Mouse (Mus musculus): ENCODE results near the gene Vmn1r82. TPM values are rescaled to one million over a fixed set of nuclear protein-coding genes. Genes with fewer than 3 reads are reported as not detected.

The Vmn1r82 gene
- total RNA-seq (2023; ENCODE audit: inconsistent age) = not detected in 4 replicates

DNA sequence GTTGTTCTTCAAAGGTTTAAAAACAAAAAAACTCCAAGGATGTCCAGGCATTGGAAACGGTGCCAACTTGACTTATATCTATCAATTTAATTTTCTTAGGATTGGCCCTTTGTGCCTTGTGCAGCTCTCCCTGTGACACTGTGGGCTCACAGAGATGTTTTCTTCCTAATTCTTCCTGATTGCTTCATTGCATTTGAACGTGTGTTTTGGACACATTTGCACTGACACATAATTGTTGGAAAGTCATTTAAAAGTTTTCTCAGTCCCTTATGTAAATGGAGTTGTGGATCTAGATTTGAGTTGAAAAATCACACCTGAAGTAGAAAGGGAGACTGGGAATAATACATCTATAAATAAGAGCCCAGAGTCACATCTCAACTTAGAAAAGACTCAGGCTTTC, at the start of gene Vmn1r82:
Gene Vmn1r82, plus strand, starts transcription at position 301 of the 400 bp plus-strand sequence.

DNA sequence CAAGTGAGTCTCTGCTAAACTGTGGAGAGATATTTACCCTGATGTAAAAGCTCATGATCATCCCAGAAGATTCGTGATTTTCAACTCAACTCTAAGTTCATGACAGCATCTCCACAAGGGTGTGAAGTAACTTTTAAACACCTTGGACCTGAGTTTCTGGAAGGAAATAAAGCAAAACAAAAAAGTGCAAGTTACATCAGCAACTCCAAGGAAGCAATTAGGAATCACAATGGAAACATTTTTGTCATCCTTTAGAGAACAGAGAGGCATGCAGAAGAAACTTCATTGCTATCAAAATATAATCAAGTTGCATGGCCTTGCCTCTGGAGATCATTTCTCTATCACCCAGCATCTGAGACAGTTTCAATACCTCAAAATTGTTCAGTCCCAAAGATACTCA, 32.1 kb upstream of the Vmn1r82 start, which contains the start of gene Vmn1r81:
Gene Vmn1r81, minus strand, starts transcription at position 101 of the 400 bp plus-strand sequence.

DNA sequence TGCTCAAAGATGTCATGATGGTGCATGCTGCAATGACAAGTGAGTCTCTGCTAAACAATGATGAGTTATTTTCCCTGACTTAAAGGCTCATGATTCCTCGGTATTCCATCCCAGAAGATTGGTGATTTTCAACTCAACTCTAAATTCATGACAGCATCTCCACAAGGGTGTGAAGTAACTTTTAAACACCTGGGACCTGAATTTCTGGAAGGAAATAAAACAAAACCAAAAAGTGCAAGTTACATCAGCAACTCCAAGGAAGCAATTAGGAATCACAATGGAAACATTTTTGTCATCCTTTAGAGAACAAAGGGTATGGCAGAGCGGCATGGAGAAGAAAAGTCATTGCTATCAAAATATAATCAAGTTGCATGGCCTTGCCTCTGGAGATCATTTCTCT, 29.2 kb downstream of the Vmn1r82 start, which contains the start of gene Vmn1r83:
Gene Vmn1r83, minus strand, starts transcription at position 101 of the 400 bp plus-strand sequence.

Other genes starting within 250 kb of the Vmn1r82 start
- gene Vmn1r78, start 150.2 kb upstream of the Vmn1r82 start, total RNA-seq (2023; ENCODE audit: inconsistent age) = not detected in 4 replicates
- gene Vmn1r79, start 129.2 kb upstream of the Vmn1r82 start, total RNA-seq (2023; ENCODE audit: inconsistent age) = not detected in 4 replicates
- gene Vmn1r80, start 111.1 kb upstream of the Vmn1r82 start, total RNA-seq (2023; ENCODE audit: inconsistent age) = not detected in 4 replicates
- not detected in 4 replicates for gene Vmn1r81, start 32.2 kb upstream of the Vmn1r82 start, total RNA-seq (2023; ENCODE audit: inconsistent age)
- gene Vmn1r83, start 29.1 kb downstream of the Vmn1r82 start, total RNA-seq (2023; ENCODE audit: inconsistent age) = not detected in 4 replicates
- gene Vmn1r84, start 68.8 kb downstream of the Vmn1r82 start, total RNA-seq (2023; ENCODE audit: inconsistent age) = not detected in 4 replicates
- 1.5 to 2.9 TPM (median 2.3 TPM) in 4 replicates for gene Zfp551, start 122.3 kb downstream of the Vmn1r82 start, total RNA-seq (2023; ENCODE audit: inconsistent age)
- 6.2 to 7.5 TPM (median 7.4 TPM) in 4 replicates for gene Zfp606, start 177.9 kb downstream of the Vmn1r82 start, total RNA-seq (2023; ENCODE audit: inconsistent age)
- not detected in 4 replicates for gene 2900092C05Rik, start 212.1 kb downstream of the Vmn1r82 start, total RNA-seq (2023; ENCODE audit: inconsistent age)

All from B cell, adult (primary cell).